Mouse (Mus musculus) C2C12 (cell line): ENCODE results near the gene Slc25a33. TPM values are rescaled to one million over a fixed set of nuclear protein-coding genes. Genes with fewer than 3 reads are reported as not detected.

Experiments
- H3K27me3 ChIP-seq: one replicate; pipeline ENCODE4 v1.6.1; 2011; ENCODE audit not compliant: control insufficient read depth, insufficient read depth, insufficient read length
- H3K36me3 ChIP-seq: one replicate; pipeline ENCODE4 v1.6.1; 2011; ENCODE audit not compliant: control insufficient read depth, insufficient read depth
- H3K4me3 ChIP-seq: one replicate; pipeline ENCODE4 v1.5.1; 2011; ENCODE audit warnings: mild to moderate bottlenecking, control low read depth; ENCODE audit not compliant: poor library complexity, insufficient read depth, severe bottlenecking
- H3K79me2 ChIP-seq: one replicate; pipeline ENCODE4 v1.6.1; 2011; ENCODE audit not compliant: control insufficient read depth, insufficient read depth
- H3K79me3 ChIP-seq: one replicate; pipeline ENCODE4 v1.6.1; 2011; ENCODE audit warnings: low read depth, control low read depth
- H3ac ChIP-seq: one replicate; pipeline ENCODE3; 2011; ENCODE audit warnings: low read depth; ENCODE audit not compliant: control insufficient read depth, insufficient read length
- CEBPB ChIP-seq: IDR thresholded peaks from one replicate; pipeline ENCODE4 v1.6.1; 2011; ENCODE audit warnings: low read depth, mild to moderate bottlenecking, control low read depth, moderate library complexity
- CTCF ChIP-seq: IDR thresholded peaks from one replicate; pipeline ENCODE4 v1.5.1; 2011; ENCODE audit not compliant: control insufficient read depth, insufficient read depth, insufficient read length
- FOSL1 ChIP-seq: IDR thresholded peaks from one replicate; pipeline ENCODE4 v1.8.0; 2011; ENCODE audit warnings: mild to moderate bottlenecking, low read length; ENCODE audit not compliant: poor library complexity, insufficient read depth, severe bottlenecking
- MAX ChIP-seq: IDR thresholded peaks from one replicate; pipeline ENCODE4 v1.6.1; 2011; ENCODE audit warnings: mild to moderate bottlenecking, control low read depth
- MYOD1 ChIP-seq: IDR thresholded peaks from one replicate; pipeline ENCODE4 v1.6.1; 2011; ENCODE audit warnings: low read depth; ENCODE audit not compliant: control insufficient read depth, insufficient read length
- MYOG ChIP-seq: IDR thresholded peaks from one replicate; pipeline ENCODE4 v1.6.1; 2011; ENCODE audit not compliant: control insufficient read depth, insufficient read length; ENCODE audit errors: extremely low read depth
- USF1 ChIP-seq: IDR thresholded peaks from one replicate; pipeline ENCODE4 v1.6.1; 2011; ENCODE audit warnings: low read depth, mild to moderate bottlenecking, control low read depth, moderate library complexity
- long read RNA-seq, 2 experiments: library from polyadenylated mRNA; unstranded; transcript quantifications; one replicate each; pipeline ENCODE4 v2.0.0; 2019 to 2020
- polyA plus RNA-seq: library from polyadenylated mRNA; unstranded; fragments of >200 nt; fragmentation: generic; extraction: Trizol; gene quantifications from one replicate; pipeline ENCODE4 v1.2.1, GENCODE M21; 2012; ENCODE audit warnings: missing spikeins

Slc25a33 gene
- polyA plus RNA-seq, result 10.2 TPM
- long read RNA-seq, experiment 1, transcript Slc25a33-201 (7 exons, 1,887 nt), result major isoform, 21 of 24 reads
- long read RNA-seq, experiment 1, partial matches to known transcripts, result 3 of 24 reads
- long read RNA-seq, experiment 1, other reads (novel, unspliced or antisense), result 0 of 24 reads
- long read RNA-seq, experiment 2, transcript Slc25a33-201 (7 exons, 1,887 nt), result major isoform, 50 of 56 reads
- long read RNA-seq, experiment 2, partial matches to known transcripts, result 1 of 56 reads
- long read RNA-seq, experiment 2, other reads (novel, unspliced or antisense), result 5 of 56 reads

DNA sequence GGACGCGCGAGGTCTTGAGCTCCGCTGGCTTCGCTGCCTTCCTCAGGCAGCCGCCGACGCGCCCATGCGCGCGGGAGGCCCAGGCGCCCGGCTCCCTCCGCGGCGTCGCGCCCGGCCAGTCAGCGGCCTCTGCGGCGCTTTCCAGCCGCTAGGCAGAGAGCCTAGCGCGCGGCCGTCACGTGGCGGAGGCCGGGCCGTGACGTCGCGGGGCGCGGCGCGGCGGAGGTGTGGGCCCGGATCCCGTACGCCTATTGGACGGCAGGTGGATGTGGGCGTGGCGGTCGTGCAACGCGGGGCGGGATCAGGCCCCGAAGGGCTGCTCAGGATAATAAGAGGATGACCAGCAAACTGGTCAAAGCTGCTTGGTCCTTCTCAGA lies at the start of gene Slc25a33:
TSS of gene Slc25a33 (minus strand) at position 184 of the 377 bp plus-strand sequence.
- TF ChIP-seq CEBPB, result no peak
- TF ChIP-seq USF1, result peak; percentile 86
- TF ChIP-seq MAX, result peak; percentile 95
- Histone ChIP-seq H3K27me3 (no peaks in the 10 kb centered on the region), H3K79me3 (peaks cover 13% of the 10 kb centered on the region), H3K36me3 (peaks cover 3% of the 10 kb centered on the region), H3K4me3 (peak within 1 kb of the TSS; percentile 64), H3K79me2 (peaks cover 44% of the 10 kb centered on the region), H3ac (peak within 1 kb of the TSS; percentile 91)

DNA sequence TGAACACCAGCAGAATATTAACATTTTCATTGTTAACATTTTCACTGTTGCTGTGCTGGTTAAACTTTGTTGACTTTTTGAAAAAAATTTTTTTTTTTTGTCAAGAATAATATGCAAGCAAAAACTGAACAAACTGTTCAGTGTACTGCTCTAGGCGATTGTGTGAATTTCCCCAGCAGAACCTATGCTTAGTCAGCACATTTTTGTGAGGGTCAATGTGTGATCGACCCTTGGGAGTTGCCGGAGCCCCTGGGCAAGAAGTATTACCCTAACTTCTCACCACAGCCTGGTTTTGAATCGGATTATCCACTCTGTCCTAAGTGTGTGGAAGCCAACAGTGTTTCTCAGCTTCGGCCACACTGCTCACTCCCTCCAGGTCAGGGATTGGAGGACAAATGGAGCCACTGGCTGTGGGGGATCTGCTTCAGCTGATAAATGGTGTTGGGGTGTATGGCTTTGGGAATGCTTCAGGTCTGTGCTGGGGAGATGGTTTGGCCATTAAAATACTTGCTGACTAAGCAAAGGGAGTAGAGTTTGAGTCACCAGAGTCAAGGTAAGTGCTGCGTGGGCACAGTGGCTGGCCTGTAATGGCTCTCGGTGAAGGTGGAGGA lies 48.6 kb upstream of the Slc25a33 start:
- Histone ChIP-seq H3K36me3 (no peaks in the 10 kb centered on the region), H3K4me3 (no peak overlapping the region), H3K79me3 (no peaks in the 10 kb centered on the region), H3K79me2 (no peaks in the 10 kb centered on the region), H3ac (no peak overlapping the region), H3K27me3 (no peaks in the 10 kb centered on the region)
- TF ChIP-seq MYOG (no peak), CTCF (no peak)

DNA sequence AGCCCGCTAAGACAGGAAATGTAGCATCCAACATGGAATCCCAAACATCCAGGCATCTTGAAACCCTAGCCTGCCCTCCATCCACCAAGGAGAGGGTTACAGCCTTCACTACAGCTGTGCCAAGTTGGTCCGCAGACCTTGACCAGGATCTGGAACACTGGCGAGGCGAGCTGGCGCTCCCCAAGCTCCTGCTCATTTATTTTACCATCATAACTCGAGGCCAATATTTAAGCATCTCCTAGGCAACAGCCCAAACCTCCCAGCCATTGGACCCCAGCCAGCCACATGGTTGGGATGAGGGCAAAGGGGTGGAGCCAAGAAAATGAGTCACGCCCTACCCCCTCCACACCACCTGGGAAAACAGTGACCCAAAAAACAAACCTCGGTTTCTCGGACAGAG lies 48.0 kb upstream of the Slc25a33 start:
- H3K36me3 ChIP-seq, result no peaks in the 10 kb centered on the region
- no peaks in the 10 kb centered on the region for H3K27me3 ChIP-seq

DNA sequence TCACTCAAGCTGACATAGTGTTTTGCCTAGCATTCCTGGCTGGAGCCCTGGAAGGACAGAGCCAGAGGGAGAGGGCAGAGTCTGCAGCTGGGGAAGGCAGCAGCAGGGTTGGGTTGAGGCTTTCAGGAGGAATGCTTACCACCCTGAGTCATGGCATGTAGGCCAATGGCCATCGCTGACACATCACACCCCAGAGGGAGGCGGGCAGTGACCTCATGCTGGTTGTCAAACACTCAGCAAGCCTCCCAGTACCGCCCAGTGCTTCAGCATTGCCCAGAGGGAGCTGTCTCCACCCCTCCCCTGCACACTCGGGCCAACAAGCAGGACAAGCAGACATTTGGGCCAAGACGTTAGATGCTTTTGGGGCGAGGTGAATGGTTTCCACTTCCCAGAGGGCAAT lies 46.5 kb upstream of the Slc25a33 start:
- no peak for TF ChIP-seq CEBPB
- peak; percentile 72 for TF ChIP-seq FOSL1
- TF ChIP-seq MYOD1, result no peak
- TF ChIP-seq MAX, result peak; percentile 82
- Histone ChIP-seq H3K4me3 (no peak overlapping the region), H3ac (no peak overlapping the region), H3K36me3 (no peaks in the 10 kb centered on the region), H3K79me2 (no peaks in the 10 kb centered on the region), H3K79me3 (no peaks in the 10 kb centered on the region), H3K27me3 (no peaks in the 10 kb centered on the region)

More for the DNA sequence above, 48.0 kb upstream of the Slc25a33 start:
- Histone ChIP-seq H3K79me2 (no peaks in the 10 kb centered on the region), H3K79me3 (no peaks in the 10 kb centered on the region), H3ac (no peak overlapping the region), H3K4me3 (no peak overlapping the region)
- TF ChIP-seq FOSL1, result peak; percentile 34
- TF ChIP-seq MYOG, result no peak
- TF ChIP-seq USF1, result peak; percentile 35
- peak; percentile 81 for TF ChIP-seq MAX

DNA sequence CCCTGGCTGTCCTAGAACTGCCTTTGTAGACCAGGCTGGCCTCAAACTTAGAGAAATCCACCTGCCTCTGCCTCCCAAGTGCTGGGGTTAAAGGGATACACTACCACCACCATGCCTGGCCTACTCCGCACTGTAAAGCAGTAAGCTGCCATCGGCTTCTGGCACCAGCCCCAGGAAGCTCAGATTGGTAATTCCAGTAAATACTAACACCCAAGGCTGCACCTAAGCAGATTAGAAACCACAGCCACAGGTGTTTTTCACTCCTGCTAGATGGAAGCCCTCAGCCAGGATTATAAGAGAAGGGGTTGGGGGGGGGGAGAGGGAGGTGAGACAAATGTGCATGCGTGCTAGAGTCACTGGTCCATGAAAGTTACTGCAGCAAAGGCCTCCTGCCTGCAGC lies 45.1 kb upstream of the Slc25a33 start:
- Histone ChIP-seq H3K79me2 (no peaks in the 10 kb centered on the region), H3ac (no peak overlapping the region), H3K36me3 (no peaks in the 10 kb centered on the region), H3K27me3 (no peaks in the 10 kb centered on the region), H3K79me3 (no peaks in the 10 kb centered on the region), H3K4me3 (no peak overlapping the region)
- no peak for TF ChIP-seq CTCF
- no peak for TF ChIP-seq MYOD1

DNA sequence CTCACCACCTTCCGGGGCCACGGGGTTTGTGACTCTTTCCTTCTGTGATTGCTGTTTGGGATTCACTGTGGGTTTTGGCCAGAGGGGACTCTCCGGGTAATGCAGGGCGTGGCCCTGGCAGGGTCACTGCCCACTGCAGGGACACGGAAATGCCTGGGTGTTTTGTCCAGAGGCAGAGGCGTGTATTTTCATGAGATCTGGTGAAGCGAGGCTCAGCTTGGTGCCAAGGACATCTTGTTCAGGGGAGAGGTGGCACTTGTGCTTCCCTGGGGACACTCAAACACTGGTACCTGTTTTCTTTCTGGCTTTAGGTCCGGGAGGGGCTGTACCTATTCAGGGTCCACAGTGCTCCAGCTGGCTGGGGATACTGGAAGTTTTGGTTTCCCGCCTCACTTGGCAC lies 42.5 kb upstream of the Slc25a33 start:
- H3ac ChIP-seq, result no peak overlapping the region
- H3K36me3 ChIP-seq, result no peaks in the 10 kb centered on the region
- TF ChIP-seq USF1, result no peak
- no peak for TF ChIP-seq FOSL1
- no peak for TF ChIP-seq MYOD1
- TF ChIP-seq MYOG, result no peak
- TF ChIP-seq CTCF, result no peak
- TF ChIP-seq MAX, result no peak
- no peak for TF ChIP-seq CEBPB
- H3K79me3 ChIP-seq, result no peaks in the 10 kb centered on the region
- no peak overlapping the region for H3K4me3 ChIP-seq
- H3K79me2 ChIP-seq, result no peaks in the 10 kb centered on the region
- no peaks in the 10 kb centered on the region for H3K27me3 ChIP-seq
